Mouse (Mus musculus): ENCODE measurements around the gene D10Wsu102e.
A peak's percentile ranks its signal among the peaks of the same experiment; 100 is the strongest.
"Not testable (repeated sequence)": the region's sequence is repeated elsewhere in the genome, so short reads cannot be mapped to it uniquely, and the experiment has no call there.

The D10Wsu102e gene

DNA sequence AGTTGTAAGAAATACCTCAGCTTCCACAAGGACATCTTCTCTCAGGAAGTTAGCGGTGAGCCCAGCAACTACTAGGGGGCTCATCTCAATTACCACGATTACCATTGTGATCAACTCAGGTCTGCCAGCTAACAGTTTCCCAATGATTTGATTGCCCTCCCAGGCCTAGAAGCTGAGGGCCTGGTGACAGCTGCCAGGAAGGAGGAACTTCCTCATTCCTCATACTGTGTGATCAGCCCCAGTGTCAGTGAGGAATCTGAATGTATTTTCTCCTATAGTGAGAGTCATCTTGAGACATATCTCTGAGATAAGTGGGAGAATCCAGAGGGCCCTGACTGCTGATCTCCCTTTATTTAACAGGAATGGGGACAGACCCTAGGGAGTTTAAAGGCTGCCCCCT lies 37.3 kb downstream of the D10Wsu102e start:
- no peak for DNase-seq

DNA sequence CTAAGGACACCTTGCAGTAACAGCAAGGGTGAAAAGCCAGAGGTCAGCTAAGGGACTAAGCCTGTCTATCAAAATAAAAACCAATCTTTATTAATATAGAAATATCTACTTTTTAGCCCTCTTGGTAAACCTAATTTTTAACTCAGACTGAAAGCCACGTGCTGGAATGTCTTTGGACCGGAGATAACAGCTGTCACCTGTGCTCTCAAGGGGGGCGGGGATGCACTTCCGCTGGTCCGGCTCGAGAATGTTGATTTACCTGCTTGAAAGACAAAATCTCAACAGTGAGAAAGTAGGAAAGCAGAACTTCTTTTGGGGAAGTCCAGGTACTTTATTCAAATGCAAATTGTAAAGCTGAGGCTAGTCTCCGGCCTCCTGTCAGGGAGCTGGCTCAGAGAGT lies 40.9 kb downstream of the D10Wsu102e start:
- not testable (repeated sequence) for DNase-seq

- no peak for DNase-seq
Measured at GRCm38 (mm10) chr10:83405031-83405430, 45.0 kb downstream of the D10Wsu102e start.

GRCm38 (mm10) chr10:83405711-83406110 lies 45.7 kb downstream of the D10Wsu102e start:
- no peak for DNase-seq

DNA sequence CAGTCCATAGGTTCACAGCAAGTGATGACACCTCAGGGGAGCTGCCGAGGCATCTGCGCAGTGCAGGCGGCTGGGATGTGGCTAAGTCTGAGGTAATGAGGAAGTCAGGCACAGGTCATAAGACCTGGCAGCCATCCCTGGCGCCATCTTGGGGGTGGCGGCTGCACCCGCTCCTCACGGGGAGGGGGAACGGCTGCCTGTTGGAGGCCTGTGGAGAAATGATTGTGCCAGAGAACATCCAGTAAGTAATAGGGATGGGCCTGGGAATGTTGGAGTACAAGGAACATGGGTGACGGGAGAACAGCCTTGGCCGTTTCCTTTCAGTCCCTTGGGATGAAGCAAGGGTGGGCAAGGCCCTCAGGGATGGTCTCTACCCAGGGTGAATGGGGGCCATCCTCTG lies 47.1 kb downstream of the D10Wsu102e start:
- DNase-seq, result no peak

- DNase-seq, result not testable (repeated sequence)
Measured at GRCm38 (mm10) chr10:83418466-83418865, 58.4 kb downstream of the D10Wsu102e start.

GRCm38 (mm10) chr10:83448582-83448981 lies 88.6 kb downstream of the D10Wsu102e start:
- DNase-seq, result no peak

- no peak for DNase-seq
Measured at GRCm38 (mm10) chr10:83457531-83457930, 97.5 kb downstream of the D10Wsu102e start.

DNA sequence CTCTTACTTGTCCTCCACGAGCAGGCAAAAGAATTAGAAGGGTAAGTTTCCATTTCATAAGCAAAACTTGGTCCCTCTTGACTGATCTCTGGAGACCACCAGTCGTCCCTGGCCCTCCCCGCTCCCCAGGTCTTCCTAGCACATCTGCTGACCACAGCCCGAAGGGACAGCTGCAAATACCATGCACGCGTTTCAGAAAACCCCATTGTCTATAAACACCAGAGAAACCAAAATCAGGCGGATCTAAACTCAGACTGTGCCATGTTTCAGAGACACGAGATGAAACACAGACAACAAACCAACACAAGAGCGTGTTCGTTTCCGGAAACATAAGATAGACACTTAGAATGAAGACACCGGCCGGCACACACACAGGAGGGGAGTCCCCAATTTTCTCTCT lies 115.2 kb downstream of the D10Wsu102e start:
- DNase-seq, result no peak

GRCm38 (mm10) chr10:83477286-83477685 lies 117.3 kb downstream of the D10Wsu102e start:
- no peak for DNase-seq

- no peak for DNase-seq
Measured at GRCm38 (mm10) chr10:83490506-83490905, 130.5 kb downstream of the D10Wsu102e start.

- DNase-seq, result no peak
Measured at GRCm38 (mm10) chr10:83497321-83497720, 137.3 kb downstream of the D10Wsu102e start.

DNA sequence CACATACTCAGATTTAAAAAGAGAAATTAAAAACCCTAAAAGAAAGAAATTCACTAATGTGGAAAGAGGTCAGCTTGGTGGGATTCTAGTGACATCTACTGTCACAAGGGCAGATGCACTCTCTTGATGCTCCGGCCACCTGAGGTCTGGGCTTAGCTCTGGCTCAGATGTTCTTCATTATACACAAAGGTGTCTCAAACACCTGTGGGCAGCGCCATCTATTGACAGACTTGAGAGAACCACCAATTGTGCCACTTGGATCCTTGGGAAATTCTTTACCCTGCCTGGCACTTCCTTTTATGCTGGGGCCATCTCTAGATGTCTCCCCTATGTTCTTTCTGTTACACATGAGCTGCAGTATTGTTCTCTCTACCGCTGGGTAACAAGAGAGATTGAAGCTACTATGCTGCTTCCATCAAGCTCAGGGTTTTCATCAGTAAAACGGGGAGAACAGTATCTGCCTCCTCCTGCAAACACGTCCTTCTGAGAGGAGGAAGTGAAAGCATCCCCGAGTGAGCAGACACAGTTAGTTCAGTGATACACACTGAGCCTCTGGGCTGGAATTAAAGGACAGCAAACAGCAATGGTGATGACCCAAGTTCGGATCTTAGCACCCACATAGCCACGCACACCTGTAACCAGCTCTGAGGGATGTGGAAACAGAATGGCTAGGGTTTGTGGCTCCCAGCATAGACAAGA lies 149.1 kb downstream of the D10Wsu102e start:
- DNase-seq, result peak; percentile 12

GRCm38 (mm10) chr10:83511304-83511703 lies 151.3 kb downstream of the D10Wsu102e start:
- no peak for DNase-seq

DNA sequence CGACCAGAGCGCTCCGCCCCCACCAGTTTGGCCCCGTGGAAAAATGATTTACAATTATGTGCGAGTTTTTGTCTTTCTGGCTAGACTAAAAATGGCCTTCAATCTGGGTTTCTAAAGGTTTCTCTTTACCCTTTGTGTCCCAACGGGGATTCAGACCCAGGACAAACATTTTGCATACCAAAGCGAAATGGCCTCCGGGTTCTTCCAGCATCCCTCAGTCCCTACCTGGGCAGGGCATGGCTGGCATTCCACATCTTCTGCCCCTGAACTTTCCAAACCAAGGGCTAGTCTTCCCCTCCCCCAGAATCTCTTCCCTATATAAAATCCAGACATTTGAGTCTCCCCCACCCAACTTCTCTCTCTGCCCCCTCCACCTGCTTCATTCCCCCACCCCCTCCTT lies 153.7 kb downstream of the D10Wsu102e start:
- DNase-seq, result no peak

- no peak for DNase-seq
Measured at GRCm38 (mm10) chr10:83520990-83521389, 161.0 kb downstream of the D10Wsu102e start.

GRCm38 (mm10) chr10:83524238-83524637 lies 164.2 kb downstream of the D10Wsu102e start:
- not testable (repeated sequence) for DNase-seq

- no peak for DNase-seq
Measured at GRCm38 (mm10) chr10:83530384-83530967, 170.5 kb downstream of the D10Wsu102e start.

DNA sequence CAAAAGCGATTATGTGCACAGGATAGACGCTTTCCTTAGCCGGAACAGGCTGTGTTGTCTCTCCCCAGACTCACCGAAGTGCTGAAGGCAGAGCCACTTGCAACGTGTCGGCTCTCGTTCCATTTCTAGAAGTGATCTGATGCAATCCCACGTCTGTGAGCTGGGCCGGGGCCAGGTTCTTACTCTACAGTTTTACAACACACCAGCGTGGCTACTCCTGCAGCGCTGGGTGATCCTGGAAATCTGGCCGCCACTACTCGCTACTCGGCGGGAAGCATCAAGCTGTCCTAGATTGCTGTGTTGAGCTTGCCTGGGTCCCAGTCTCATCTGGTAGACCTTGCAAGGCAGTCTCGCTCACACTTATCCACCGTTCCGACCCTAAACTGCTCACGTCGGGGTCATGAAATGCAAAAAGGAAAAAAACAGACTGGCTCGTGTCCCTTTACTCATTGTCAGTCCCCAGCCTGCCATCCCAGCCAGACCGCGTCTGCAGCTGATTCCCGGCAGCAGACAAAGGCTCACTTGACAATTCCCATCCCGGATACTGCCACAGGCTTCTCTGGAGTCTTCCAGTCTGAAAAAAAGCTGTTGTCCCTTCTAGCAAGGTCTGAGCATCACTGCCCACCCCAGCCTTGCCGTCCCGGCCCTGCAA lies 173.4 kb downstream of the D10Wsu102e start:
- peak; percentile 33 for DNase-seq

GRCm38 (mm10) chr10:83533910-83534283 lies 173.9 kb downstream of the D10Wsu102e start, which contains the start of gene Aldh1l2:
Aldh1l2 (minus strand) TSS chr10:83534140.
- peak; percentile 80 for DNase-seq

- DNase-seq, result no peak
Measured at GRCm38 (mm10) chr10:83536436-83536835, 176.4 kb downstream of the D10Wsu102e start.
